Mouse (Mus musculus) cerebellum, postnatal 14 days (tissue): ENCODE data around the gene Arhgap10.

Experiments
- DNase-seq, 2 experiments: peaks; one replicate each; pipeline ENCODE4 v3.0.0; 2021; ENCODE audit warnings: mixed read lengths in 2 of 2

Gene Arhgap10

DNA sequence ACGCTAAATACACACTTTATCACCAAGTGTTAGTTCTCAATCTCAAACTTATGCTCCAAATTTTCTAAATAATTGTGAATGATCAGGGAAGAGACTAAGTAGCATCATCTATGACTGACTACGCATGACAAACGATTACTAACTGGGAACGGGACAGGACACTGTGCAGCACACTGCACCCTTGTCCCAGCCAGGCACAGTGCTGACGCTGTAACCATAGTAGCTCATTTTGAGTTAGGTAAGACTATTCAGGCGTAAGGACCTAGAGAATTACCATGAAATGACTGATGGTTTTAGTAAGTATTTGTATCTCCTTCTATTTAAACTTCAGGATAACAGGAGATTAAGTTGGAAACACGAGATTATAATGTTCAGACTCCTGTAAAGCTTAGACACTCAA, 33.5 kb downstream of the Arhgap10 start:
- DNase-seq: no peak

DNA sequence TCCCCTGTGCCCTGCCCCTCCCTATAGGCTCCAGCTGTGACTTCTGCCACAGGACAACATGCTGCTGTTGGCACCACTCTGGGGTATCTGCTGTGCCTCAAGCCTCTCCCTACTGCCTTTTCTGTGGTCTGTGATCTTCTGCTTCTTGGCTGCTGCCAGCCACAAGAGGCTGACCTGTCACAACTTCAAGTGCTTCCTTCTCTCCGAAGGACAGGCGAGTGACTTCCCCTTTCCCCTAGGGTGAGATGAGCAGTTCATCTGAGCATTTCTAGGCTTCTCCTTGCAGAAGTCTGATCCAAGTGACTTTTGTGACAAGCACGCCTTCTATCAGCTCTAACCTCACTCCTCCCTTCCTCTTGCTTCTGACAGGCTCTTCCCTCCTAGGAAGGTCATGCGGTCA, 34.1 kb downstream of the Arhgap10 start:
- no peak for DNase-seq

DNA sequence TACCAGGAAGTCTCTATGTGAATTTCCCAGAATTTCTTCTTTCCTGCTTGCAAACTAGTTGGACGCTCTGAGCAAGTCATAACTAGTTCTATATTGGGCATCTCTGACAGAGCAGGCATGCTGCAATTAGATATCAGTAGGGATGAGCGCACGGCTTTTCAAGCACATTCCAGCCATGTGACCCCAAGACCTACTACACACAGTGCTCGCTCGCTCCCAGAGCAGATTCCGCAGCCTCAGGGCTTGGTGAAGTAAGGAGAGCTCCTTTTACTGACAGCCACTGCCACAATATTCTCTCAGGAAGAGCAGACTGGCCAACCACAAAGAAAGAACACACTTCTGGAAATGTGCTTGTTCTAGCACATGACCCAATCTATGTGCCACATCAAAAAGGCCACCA, 36.0 kb downstream of the Arhgap10 start:
- DNase-seq: no peak

DNA sequence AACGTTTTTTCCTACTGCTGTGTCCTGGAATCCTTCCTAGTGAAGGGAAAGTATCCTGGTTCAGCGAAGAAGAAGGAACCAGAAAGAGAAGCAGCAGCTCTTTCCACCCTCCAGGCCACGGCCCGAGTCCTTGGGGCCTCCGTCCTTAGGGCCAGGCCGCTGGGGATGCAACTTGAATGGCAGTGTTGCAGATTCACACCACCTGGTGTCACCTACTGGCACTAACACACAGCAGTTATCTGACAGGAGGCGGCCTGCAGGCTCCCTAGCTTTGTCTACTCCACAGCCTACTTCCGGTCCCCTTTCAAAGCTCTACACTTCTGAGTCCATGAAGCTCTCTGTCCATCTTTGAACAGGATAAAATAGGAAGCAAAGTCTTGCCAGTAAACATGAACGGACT, 37.8 kb downstream of the Arhgap10 start:
- DNase-seq: no peak

DNA sequence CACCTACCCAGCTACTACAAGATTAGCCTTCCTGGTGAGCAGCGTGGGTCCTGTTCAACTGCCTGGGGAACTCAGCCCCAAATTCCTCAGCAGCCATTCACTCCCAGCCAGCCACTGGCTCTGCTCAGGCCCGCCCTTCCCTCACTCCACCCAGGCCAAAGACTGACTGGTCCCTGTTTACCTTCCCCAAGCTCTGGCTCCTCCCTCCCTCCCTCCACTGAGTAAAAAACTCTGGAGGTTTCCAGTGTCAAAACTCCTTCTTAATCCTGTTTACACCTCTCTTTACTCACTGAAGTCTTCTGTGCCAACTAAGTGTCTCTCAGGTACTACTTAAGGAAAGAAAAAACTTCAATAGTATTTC, 38.9 kb downstream of the Arhgap10 start:
- no peak for DNase-seq

DNA sequence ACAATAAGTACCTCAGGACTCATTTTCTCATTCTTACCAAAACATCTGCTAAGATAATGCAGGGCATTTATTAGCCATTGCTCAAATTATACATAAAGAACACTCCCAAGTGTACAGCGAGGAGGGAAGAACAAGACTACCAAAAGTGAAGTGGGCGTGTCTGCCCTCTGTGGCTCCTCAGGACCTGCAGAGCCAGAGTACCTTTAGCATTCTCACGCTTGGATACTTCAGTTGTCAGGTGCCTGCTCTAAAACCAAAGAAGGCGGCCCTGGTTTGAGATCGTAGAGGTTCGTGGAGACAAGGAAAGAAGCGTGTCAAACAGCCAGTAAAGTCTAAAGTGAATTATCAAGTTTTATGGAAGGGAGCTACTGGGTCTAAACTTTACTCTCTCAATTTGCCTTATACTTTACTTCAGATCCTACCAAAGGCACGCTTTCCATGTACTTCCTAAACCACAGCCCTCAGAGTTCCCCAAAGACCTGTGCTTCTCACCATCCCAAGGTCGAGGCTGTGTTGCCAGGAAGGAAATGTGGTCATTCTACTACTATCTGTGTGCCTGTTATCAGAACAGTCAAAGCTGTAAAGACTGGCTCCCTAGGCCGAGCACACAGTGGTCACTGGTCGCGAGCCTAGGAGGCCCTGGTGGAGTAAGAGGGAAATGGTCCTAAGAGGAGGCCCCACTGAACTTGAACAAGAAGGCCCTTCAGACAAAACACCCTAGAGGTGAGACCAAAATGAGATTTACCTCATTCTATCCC, 39.4 kb downstream of the Arhgap10 start:
- DNase-seq: no peak

DNA sequence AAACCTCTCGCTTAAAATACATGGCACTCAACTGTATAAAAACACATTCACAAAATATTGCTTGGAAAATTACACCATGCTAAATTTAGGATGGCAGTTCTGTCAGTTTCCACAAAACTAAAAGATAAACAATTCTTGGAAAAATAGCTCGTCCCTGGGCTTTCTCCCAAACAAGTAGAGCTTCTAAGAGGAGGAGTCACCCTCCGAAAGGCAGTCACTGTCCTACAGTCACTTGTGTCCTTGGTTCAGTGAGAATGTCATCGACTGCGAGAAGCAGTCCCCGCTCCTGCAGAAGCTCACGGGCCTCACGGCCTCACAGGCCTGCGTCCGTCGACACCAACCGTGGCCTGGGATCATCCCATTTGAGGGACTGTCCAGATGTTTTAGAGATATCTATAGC, 40.1 kb downstream of the Arhgap10 start:
- no peak for DNase-seq

DNA sequence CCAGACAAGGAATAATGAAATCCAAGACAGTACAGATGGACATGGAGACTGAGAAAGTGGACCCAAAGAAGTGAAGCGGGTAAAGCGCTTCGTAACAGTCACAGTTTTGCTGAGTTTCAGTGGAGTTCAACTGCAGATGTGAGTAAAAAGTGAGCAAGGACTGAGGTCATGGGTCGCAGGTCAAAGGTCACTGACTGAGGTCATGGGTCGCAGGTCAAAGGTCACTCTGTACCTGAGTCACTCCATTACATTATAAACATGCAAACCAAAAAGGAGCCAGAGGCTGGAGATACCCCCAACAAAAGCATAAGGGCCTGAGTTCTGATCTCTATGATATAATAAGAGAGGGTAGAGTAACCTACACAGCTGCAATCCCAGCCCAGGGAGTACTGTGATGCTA, 43.1 kb downstream of the Arhgap10 start:
- no peak for DNase-seq

DNA sequence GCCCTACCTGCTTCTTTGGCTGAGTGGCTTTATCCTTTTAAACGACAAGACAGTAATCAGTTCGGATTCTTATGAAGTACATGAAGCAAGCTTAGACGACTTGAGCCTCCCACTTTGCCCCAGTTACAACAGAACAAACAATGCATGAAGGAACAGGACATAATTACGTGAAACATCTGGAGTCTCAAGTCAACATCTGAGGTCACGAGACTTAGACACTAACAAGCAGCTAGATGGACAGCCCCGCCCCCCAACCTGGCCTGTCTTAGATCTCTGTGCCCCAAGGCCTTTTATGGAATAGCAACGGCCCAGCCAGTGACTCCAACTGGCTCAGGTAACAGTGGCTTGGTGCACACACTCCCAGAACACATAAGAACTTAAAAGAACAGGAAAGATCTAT, 44.0 kb downstream of the Arhgap10 start:
- DNase-seq: no peak

DNA sequence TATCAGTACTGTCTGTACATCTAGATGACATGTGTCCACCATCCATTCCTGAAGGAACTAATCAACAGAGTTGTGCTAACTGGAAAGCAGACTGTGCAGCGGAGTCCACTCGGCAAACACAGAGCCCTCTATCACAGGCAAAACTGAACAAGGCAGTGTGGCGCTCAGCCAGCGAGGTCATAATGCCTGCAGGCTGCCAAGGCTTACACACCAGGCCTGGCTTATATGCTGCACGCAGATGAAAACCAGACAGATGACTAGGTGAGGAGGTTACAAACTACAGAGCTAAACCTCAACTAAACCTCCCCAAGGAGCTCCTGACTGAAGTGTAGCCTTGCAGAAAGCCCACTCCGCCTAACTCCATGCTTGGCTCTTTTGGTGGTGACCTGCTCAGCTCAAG, 44.4 kb downstream of the Arhgap10 start:
- DNase-seq: peak; percentile 71 to 74

DNA sequence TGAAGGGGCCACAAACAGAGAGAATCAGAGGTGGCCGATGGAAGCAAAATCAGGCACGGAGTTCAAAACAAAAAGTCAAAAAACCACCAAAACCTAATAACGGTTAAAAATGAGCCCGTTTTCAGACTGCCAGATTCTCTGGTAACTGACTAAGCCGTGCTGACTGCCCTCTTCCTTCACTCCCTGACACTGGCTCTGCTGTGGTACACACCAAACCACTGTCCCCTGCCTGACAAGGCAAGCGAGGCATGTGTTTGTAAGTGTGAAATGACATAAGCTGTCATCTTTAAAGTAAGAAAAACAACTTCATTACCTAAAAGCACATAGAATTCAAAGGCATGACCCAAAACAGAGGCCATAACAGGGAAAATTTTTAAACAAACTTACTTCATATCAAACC, 56.4 kb downstream of the Arhgap10 start:
- no peak for DNase-seq

DNA sequence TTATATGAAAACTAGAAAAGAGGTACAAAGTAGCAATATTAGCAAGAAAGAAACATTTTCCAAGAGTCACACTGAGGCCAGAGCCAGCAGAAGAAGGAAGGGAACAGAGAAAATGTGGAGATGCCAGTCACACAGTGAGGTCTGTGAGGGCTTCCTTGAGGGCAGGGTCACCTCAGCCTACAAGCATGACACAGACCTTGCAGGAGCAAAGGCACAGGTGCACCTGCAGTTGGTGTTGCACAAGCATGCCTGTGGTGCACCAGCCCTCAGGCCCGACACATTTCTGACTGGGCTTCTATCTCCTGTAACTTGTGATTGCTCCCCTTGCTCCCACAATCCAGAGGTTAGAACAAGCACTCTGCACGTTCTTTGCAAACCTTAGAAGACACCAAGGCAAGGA, 57.4 kb downstream of the Arhgap10 start:
- DNase-seq: no peak

DNA sequence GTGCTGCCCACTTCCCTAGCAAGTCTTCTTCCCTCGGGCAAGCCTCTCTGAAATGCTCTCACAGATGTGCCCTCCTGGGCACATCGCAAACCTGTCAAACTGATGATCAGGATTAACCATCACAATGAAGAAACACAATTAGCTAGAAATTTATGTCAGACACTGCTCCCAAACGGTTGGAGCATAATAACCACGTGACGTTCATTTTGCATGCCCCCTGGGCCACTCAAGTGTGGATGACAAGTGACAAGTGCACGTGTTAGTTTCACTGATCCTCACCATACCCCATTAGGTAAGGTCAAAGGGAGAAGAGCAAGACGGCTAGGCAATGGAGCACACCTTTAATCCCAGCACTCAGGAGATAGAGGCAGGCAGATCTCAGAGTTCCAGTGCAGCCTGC, 58.1 kb downstream of the Arhgap10 start:
- no peak for DNase-seq

DNA sequence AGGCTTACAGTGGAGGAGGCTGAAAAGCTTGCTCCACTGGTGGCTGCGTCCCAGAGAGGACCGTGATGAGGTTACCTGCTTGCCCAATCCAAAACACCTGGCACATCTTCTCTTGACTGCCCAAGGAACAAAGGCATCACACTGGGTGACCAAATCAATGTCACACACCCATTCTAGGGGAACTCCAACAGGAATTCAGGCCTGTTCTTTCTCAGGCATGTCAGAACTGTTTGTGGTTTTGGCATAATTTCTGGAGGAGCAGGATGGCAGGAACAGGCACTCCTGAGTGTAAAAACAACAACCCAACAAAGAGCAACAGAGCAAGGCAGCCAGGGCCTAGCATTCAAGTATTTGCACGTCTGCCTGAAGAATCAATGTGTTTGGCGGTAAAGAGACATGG, 59.2 kb downstream of the Arhgap10 start:
- DNase-seq: no peak

DNA sequence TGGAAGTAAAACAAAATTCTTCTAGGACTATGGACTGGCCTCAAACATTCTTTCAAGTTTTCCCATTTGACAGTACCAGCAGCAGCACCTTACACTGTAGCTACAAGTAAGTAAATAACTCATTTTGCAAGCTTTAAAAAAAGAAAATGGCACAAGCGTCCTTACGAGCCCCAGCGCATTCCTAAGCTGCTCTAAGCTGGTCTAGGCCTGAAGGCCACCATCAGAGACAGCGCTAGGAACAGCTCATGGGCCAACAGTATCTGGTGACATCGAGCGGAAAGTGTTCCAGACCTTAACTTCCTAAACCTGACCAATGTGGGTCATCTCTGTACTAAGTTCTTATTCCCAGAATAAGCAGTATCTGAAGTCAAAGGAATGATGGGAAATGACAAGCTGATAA, 61.5 kb downstream of the Arhgap10 start:
- DNase-seq: no peak

DNA sequence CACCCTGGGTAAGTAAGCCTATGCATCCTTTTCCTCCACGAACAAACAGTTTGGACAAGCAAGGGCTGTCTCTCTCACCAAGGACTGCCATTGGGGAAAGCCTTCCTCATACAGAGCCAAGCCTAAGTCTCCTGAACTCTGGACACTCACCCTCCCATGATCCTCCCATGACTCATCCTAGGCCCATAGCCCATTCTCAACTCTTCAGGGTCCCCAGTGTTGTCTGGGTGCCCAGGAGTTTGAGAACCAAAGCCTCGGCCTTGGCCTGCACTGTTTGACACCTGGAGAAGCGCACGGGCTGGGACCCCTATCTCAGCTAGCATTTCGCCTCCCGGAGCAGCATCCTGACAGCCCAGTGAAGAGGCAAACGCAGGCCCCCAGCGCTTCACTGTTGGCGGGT, 63.9 kb downstream of the Arhgap10 start:
- DNase-seq: no peak

DNA sequence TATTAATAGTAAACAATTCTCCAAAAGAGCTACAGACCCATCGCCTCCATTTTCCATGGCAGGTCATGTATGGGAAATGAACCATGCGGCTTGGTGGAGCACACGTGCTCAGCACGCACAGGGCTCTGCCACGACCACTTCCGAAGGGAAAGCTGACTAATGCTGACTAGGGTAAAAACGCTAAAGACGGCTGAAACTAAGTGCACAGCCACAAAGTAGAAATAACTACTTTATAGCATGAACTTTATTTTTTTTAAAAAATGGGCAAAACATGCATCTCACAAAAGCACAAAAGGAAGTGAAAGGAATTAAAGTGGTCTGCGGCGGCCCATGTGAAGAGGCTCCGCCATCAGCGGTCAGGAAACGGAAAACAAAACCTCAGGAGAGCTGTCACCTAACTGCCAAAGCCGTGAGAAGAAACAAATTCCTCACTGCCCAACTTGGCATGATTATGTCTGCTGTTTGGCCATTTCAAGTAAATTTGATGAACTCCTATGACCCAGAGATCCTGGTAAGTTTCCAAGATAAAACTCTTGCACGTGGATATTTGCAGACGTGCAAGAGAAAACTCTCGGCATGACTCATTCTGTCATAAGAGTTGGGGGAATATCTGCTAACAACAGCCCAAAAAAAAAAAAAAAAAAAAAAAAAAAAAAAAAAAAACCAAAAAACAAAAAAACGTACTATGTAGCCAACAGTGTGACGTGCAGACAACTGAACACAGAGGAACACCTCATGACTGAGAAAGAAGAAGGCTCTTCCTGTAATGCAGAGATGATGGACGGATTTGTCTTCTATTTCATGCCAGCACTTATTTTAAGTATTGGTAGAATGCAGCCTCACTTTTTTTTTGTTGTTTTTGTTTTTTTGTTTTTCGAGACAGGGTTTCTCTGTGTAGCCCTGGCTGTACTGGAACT, 66.0 kb downstream of the Arhgap10 start:
- no peak for DNase-seq

DNA sequence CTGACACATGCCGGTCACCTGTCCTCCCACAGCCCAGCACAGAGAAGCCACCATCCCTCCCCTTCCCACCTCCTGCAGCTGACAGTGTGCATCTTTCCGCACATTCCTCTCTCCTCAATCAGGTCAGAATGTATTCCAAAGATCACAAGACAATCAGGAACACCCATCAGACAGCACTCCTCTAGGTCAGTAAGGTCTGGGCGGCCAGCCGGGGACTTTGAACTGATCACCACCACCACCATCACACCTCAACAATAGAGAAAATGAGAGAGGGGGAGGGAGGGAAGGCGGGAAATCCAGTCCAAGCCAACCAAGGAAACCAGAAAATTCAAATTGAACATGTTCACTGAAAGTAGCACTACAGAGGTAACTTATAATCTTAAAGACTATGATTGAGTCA, 66.7 kb downstream of the Arhgap10 start:
- DNase-seq: no peak

DNA sequence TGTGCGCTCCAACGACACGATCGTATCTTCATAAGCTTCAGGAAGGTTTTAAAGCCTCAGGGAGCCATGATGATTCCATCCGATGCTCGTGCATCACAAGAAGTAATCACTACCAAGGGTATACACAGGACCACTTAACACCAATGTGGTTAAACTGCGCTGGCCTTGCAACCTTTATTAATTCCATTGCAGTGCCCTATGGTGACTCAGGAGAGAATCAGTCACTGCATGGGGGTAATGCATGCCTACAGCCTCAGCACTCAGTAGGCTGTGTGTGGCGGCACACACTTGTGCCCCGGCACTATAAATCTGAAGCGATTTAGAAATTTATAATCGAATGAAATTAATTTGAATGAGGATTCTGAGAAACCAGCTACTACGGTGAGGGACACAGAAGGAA, 71.5 kb downstream of the Arhgap10 start:
- no peak for DNase-seq

DNA sequence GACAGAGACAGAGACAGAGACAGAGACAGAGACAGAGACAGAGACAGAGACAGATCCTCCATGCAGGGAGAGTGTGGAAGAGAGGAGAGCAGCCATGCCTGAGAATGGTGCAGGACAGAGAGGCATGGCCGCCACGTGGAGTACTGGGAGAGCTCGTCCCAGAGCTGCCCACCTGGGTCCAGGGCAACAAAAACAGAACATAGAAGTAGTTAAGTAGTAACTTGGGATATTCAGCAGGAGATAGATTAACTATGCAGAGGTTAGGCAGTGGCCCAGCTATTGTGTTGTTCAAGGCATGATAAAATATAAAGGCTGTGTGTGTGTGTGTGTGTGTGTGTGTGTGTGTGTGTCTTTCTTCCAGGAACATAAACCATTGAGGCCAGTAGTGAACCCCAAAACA, 72.1 kb downstream of the Arhgap10 start:
- no peak for DNase-seq

DNA sequence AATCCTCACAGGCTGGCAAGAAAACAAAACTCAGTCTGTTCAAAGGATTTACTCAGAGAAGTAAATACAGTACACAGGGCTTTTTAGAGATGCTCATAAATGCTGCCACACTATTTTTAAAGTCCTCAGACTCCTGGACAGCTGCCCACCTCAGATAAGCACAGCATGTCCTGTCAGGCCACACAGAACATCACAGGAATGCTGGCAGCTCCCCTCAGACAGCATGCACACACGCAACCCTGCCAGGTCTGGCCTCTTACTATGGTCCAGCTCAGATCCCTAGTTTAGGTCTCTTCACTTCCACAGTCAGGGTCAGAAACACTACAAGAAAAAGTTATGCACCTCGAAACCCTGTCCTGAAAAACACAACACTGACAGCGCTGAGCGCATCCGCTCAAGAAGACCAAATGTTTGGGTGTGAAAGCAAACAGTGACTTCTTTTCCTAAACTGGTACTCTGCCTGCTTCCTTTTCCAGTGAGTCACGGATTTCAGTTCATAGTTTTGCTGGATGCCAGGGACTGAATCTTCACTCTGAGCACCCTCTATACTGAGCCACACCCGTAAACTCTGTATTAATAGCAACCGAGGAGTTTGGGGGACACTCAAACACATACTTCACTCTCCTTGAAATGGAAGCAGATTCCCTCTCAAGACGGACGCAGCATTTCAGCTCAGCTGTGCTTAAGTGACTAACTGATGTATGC, 73.4 kb downstream of the Arhgap10 start:
- DNase-seq: peak; percentile 83 to 86

DNA sequence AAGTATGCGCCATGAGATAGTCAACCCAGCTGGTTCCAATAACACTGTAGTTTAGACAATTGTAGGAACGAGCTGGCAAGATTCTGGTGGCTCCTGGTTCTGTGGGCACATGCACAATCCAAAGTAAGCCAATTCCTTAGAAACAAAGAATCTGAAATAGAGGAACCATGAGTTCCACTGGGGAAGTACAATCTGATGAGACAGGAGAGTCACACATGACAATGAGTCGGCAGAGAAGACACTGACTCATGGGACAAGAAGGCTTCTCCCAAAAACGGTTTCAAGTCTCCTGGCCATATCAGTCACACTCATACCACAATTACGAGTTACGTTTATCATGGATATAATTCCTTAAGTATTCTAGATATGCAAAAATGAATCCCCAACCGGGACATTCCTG, 75.3 kb downstream of the Arhgap10 start:
- no peak for DNase-seq

DNA sequence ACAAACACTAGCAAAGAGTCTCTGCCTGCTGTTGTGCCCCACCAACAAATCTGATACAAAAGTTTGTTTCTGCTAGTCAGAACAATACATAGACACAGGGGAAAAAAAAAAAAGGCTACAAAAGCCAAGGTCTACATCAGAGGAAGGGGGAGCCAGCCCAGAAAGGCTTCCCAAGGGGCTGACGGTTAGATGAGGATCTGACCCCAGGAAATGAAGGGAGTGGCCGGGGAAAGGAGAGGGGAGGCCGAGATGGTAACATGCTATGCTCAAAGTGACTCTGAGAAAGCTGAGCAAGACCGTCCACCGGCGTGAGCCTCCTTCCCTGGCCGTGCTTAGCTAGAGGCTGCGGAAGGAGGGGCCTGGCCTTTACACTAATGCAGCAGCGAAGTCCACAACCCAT, 76.8 kb downstream of the Arhgap10 start:
- DNase-seq: no peak
